Mouse (Mus musculus) kidney, adult 18-20 months (tissue): ENCODE data around the gene Ssh1.

Experiments used
- DNase-seq: peaks from one replicate; pipeline ENCODE4 v3.0.0; 2021

Gene Ssh1

DNA sequence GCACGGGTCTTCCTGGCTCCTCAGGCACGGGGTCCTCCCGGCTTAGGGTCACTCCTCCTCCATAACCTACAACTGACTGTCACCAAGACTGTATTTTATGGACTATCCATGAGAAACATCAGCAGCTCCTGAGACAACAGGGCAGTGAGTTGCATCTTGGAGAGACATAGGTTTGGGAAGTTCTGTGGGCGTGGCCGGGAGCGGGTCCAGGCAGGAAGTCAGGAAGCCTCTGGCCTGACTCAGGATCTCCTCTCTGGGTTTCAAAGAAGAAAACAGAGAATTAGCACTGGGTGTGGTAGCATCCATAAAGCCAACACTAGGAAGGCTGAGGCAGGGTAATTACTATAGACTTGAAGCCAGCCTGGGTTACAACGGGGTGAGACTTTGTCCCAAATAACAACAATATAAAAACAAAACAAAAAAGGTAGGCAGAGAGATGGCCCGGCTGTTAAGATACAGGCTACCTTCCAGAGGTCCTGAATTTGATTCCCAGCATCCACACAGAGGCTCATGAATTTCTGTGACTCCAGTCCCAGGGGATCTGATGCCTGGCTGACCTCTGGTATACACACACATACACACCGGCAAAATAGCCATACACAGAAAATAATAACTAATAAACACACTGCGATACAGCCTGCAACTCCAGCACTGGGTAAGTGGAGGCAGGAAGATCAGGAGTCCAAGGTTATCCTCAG, 63.6 kb downstream of the Ssh1 start:
- peak; percentile 50 for DNase-seq

DNA sequence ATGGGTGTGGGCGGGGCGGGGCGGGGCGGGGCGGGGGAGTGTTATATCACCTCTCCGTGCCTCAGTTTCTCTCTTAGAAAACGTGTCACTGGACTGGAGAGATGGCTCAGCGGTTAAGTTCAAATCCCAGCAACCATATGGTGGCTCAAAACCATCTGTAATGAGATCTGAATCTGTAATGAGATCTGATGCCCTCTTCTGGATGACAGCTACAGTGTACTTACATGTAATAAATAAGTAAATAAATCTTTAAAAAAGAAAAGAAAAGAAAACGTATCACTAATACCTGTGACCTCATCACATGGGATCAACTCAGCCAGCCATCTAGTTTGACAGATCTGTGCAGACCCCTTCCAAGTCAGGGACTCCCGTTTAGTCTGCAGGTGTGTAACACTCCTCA, 64.2 kb downstream of the Ssh1 start:
- no peak for DNase-seq

DNA sequence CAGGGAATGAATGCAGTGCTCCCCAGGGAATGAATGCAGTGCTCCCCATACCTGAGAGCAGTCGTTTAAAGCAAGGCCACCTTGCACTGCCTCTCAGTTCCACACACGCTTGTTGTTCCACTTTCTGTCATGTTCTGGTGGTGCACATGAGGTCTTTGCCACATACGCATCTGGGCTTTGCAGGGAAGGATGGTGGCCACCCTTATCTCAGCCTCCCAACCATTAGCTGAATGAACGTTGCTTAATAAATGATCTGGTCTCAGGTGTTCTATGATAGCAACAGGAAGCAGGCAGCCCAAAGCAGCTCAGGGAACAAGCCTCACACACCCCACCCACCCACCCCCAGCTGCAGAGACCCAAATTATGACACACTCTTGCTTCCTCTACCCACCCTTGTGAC, 69.1 kb downstream of the Ssh1 start:
- DNase-seq, result no peak

DNA sequence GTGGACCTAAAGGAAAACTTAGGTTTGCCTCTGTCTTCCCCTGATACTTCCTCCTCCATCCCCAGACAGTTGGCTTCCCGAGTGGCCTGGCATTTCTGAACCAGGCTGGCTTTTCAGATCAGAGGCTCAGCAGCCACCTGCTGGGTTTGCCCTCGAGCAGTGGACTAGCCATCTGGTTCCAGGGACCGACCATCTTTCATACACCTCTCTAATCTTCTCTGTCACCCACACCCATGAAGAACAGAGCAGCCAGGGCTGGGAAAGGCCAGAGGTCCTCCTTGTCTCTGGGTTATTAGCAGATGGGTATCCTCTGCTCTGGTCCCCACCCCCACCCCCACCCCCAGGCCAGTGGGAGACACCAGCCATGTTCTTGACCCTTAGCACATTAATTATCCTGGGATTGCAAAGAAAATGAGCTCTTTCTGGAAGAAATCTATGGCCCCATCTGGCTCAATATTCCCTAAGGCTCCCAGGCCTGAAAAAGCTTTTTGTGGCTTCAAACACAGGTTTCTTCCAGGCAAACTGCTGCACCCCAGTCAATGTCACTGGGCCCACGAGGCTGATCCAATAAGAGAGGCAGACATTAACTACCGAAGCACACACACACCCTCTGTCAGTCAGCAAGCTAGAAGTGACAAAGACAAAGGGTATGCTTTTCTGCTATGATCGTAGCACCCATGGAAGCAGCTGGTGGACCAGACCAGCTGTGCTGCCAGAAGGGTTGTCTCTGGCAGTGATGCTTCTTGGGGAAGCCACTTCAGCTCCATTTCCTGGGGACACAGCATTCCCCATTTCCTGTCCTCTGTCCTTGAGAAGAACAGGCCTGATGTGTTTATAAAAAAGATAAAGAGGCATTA, 72.2 kb downstream of the Ssh1 start:
- no peak for DNase-seq

DNA sequence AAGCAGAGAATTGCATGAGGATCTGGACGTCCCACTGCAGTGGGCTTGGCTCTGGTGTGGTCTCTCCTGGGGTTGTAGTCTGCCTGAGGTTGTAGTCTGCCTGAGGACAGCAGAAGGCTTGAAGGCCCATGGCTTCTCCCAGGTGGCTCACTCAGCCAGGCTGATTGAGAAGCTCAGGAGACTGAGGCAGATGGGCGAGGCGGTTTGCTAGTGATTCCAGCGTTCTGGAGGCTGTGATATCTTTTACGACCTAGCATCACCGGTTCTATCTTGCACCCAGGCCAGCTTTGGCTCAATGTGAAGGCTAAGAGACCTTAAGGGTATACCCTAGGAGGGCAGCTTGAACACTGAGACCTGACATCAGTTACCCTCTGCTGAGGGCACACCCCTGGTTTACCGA, 74.6 kb downstream of the Ssh1 start:
- DNase-seq, result no peak

DNA sequence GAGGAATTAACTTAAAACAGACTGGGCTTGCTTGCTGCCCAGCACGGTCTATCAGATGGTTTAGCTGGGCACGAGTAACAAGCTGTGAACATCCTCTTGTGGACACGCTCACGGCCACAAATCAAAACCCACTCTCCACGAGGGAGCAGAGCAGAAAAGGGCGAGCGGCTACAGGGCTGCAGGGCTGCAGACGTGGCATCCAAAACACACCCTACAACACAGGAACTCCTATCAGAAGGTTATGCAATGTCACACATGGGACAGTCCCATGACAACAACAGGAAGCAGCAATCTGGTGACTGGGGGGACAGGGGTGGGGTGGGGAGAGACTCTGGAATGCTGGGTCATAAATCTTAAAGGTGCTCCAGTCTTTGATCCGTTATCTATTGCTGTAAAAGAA, 75.0 kb downstream of the Ssh1 start:
- DNase-seq, result peak; percentile 43

DNA sequence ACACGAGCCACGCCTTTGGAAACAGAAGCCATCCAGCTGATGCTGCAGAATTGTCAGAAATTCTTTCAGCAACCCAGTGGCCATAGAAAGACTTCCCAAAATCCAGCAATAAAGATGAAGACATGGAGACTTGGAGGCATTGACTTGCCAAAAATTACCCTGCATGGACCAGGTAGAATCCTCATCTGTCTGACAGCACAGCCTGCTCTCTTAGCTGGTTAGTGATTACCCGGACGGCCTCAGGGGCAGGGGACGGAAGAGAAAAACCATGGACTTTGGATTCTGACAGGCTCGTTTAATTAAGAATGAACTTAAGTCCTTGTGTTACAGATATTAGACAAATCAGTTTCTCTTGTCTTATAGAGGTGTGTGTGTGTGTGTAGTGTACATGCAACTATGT, 83.0 kb downstream of the Ssh1 start:
- DNase-seq, result peak; percentile 60

DNA sequence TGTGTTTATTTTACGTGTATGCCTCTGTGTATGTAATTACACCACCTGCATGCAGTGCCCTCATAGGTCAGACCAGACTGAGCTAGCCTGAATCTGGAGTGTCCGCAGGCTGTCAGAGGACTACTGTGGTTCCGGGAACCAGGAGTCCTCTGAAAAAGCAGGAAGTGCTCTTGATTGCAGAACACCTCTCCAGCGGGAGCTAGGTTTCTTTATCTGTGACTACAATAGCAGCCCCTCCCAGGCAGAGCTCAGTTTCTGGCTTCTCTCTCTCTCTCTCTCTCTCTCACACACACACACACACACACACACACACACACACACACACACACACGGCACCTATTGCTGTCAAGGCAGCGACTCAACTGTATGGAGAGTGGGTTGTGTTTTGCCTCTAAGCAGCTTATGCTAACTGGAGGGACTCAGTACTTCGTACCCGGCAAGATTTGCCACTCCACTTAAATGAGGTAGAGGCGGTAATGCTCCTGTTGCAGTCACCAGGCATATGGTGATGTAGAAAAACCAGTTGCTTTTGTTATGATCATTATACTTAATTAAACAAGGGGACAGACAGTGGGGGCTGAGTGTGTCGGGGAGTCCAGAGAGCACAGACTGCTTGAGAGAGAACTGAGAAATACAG, 83.5 kb downstream of the Ssh1 start:
- DNase-seq, result no peak

DNA sequence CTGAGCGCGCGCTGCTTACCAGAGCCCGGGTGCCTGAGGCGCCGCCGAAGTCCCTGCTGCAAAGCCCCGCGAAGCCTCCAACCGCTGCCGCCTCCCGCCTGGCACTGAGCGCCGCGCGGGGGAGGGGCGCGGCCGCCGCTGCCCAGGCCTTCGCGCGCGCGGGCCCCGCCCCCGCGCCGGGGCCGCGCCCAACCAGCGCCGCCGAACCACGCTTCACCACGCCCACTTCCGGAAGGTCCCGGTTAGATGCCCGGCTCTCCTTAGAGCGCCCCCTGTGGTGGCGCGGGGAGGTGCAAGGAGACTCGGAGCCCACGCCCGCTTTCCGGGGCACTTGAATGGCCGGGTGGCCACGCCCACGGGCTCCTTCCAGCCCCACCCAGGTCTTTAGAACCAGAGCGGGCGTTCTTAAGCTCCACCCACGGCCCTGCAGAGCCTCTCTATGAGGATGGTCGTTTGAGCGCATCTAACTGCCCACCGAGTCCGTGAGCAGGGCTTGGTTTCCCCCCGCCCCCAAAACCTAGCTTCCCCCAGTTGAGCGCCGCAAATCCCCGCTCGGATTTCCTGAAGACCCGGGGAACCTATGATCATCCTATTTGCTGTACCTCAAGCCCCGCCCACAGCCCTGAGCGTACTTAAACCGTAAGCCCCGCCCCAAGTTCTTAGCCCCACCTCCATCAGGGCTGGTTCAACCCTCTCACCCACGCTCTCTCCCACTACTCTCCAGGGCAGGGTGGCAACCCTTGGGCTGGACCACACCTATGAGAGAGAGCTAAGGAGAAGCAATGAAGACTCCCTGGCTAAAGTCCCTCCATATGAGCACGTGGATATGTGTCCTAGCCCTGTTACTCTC, 84.9 kb downstream of the Ssh1 start, which contains the start of gene Coro1c:
Gene Coro1c (minus strand): TSS at position 167 of the 850 bp plus-strand sequence.
- DNase-seq, result peak; percentile 99

DNA sequence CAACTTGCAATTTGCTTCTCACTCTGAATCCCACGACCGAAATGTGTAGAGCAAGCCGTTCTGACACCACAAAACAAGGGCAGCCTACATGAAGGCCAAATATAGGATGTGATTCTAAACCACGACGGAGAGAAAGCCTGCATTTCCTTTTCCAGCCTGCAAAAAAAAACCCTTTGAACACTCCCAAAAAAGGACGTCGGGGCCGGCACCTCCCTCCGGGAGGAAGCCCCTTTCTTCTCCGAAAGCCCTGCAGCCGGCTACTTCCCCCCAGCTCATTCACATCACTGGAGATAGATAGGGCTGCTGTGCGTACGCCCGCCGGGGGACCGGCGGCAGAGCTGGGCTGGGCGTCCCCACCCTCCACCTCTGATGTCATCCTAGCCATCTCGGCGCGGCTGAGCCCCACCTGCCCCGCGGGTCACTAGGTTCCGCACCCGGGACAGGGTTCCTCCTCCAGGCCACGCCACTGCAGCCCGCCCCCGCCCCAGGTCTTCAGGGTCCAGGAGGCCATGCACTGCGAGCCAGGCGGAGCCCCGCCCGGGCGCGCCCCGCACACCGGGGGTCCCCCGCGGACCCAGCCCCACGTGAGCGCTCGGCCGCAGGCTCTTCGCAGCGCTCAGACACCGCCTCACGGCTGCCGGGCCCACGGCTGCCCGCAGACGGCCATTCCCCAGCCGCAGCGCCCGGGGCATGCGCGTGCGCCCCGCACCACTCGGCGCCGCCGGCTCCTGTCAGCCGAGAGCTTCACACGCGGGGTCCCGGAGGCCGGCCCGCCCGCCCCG, 85.7 kb downstream of the Ssh1 start:
- DNase-seq, result peak; percentile 62

DNA sequence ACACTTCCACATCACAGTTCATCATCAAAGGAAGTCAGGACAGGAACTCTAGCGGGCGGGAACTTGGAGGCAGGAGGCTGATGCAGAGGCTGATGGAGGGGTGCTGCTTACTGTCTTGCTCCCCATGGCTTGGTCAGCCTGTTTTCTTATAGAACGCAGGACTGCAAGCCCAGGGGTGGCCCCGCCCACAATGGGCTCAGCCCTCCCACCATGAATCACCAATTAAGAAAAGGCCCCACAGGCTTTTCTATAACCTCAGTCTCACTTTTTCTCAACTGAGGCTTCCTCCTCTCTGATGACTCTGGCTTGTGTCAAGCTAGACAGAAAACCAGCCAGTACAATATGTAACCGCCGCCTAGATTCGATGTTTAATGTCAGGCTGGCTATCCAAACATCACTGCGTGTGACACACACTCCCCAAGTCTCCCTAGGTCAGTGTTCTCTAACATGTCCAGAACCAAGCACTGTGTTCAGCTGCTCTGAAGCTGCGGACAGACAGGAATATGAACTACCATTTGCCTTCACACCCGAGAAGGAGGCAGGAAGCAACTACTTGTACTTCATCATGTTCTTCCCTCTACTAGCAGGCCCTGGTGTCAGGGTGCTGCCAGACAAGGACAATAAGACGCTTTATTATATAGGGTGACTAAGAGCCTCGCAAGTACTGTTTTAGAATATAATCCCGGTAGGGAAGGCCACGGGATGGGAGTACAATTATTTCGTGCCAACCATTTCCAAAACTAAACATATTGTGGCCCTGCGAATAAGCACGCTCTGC, 86.5 kb downstream of the Ssh1 start:
- no peak for DNase-seq

DNA sequence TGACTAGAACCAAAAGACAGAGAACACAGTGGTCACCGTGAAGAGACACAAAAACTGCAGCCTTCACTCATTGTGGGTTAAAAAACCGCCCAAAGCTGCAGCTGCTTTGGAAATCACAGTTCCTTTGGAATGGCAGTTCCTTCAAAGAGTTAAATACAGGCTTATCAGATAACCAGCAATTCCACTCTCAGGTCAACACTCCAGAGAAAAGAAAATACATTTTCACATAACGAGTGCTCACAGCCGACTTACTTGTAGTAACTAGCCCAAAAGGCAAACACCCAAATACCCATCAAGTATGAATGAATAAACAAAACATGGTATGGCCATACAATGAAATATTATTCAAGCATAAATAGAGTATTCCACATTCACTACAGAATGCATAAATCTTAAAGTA, 88.7 kb downstream of the Ssh1 start:
- no peak for DNase-seq

DNA sequence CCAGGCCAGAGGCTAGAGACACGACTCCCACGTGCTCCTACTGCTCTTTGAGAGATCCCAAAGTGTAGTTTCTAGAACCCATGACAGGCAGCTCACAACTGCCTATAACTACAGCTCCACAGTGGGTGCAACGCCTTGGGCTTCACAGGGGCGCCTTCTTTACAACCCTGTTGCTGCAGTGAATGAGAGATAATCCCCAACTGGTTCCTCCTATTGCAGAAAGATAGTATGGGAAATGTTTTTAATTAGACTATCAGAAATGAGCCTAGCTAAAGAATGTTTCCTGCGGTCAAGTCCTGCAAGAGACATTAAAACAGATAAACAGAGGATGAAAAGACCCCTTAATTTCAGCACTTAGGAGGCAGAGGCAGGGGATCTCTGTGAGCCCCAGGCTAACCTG, 90.7 kb downstream of the Ssh1 start:
- no peak for DNase-seq

DNA sequence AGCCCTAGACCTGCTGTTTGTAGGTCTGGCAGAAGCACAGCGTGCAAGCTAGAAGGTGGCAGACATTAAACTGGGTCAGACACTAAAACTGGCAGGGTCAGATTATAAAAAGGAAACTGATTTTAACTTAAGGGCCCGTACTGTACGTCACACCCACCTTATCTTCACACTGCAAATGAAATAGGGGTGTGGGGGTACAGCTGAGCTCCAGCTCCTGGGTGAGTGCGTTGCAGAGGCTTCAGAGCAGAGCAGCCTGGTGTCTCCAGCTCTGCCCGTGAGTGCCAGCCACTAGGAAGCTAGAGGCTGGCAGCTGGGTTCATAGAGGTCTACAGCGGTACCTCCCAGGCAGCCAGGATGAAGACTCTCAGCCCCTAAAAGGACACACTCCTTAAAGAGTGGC, 91.7 kb downstream of the Ssh1 start:
- no peak for DNase-seq

DNA sequence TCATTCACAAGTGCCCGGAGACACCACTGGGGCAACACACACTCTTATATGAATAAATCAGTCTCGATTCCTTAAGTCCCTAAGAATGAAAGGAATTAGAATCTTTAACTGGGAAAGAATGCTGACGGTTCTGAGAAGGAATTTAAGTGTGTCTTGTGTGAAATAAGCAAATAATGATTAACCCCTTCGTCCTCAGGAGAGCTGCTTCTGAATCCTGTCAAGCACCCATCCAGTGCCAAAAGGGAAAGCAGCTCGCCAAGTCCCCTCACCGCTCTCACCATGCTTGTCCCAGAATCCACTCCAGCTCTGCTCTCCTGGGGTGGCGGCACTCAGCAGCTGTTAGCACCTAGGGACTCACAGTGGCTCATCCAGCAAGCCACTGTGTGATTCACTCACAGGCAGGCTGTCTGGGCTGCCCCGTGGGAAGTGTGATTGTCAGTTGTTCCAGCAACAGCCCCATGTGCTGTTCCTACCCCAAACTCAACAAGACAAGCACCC, 92.6 kb downstream of the Ssh1 start:
- peak; percentile 64 for DNase-seq

DNA sequence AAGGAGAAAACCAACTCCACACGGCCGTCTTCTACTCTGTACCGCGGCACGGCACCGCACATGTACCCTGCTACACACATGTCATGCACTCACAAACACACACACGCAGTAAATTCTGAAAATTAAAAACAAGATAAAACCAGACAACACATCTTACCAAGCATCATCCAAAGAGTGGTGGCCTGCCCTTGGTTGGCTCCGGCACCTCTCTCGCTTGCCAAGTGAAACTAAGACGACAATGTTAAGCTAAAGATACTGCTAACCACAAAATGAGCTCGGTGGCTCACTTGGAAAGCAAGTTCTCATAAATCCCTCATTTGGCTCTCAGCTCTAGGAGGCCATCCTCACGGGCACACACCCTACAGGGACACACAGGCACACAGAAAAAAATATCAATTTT, 94.2 kb downstream of the Ssh1 start:
- no peak for DNase-seq

DNA sequence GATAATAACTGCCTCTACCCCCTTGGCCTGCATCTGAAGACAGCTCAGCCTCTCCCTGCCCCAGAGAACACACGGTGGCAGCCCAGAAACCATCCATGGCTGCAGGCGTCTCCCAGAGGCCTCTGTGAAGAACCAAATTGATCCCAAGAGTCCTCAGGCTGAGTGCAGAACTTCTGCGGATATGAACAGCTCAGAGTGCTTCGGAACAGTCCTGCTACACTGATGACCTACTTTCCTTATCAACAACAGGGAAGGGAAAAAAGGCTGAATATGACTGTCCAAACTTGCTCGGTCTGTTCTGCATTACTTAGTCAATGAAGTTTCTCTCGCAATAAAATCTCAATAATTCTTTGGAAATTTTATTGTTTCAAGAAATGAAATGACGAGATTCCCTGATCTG, 101.7 kb downstream of the Ssh1 start:
- no peak for DNase-seq

DNA sequence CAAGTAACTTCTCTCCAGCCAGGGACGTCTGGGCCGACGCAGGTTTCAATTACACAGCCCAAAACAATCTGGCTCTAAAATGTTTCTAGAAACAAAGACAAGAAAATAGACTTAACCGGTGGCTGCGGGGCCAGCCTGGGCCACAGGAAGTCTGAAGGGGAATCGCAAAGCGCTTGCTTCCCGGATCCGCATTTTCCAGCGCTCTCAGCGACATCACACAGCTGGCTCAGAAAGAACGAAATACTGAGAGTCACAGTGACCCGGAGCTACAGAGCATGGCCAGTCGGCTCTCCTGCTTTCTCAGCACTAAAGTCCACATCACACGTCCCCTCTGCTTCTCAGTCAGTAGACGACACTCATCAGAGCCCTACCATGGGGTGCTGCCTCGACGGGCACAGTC, 102.8 kb downstream of the Ssh1 start:
- peak; percentile 55 for DNase-seq

DNA sequence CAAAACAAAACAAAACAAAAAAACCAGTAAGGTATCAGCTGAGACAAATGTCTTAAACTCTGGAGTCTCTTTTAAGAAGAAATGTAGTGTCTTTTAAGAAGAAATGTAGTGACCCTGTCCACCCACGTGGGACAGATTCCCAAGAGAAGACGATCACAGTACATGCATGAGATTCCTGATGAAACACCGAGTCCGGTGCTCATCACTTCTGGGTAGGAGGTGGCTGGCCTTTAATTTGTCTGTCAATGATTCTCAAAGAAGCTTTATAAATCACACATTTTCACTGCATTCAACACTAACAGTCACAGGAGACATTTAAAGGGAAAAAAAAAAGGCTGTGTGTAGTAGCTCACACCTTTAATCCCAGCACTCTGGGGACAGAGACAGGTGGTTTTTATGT, 103.8 kb downstream of the Ssh1 start:
- no peak for DNase-seq

DNA sequence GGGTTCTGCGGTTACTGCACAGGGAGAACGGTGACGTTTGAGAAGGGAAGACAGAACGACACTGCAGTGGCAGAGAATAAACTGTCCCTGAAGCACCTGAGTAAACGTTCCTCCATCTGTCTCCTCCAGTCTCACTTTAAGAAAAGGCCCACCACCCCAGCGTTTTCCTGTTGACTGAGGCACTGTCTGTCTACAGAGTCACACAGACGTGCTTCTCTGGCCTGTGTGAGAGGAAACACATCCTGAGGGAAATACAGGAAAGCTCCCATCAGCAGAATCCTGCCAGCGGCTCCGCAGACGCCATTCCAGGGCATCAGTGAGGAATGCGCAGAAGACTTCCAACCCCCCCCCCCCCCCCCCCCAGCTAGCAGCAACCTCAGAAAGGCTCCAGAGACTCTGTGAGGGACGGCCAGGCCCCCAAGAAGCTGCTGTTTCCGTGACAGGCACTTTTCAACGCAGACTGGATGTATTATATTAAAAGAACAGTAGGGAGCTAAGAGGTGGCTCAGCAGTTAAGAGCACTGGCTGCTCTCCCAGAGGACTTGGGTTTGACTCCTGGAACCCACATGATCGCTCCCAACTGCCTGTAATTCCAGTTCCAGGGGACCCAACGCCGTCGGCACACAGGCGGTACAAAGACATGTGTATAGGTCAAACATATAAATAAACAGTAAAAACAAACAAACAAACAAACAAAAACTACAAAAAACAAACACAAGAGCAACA, 104.3 kb downstream of the Ssh1 start:
- DNase-seq, result peak; percentile 50
